Mouse (Mus musculus): ENCODE measurements around the gene Opcml. TPM values are rescaled to one million over a fixed set of nuclear protein-coding genes. Genes with fewer than 3 reads are reported as not detected.

Gene Opcml
- polyA plus RNA-seq, 1 experiment, result 0.03 TPM

GRCm38 (mm10) chr9:28624870-28625269 is 834.3 kb downstream of the Opcml start:
- H3K4me1 ChIP-seq (ENCODE audit: control insufficient read depth), result no peaks in the 10 kb centered on the region
- H3K27me3 ChIP-seq (ENCODE audit: control insufficient read depth), result no peaks in the 10 kb centered on the region
- H3K4me3 ChIP-seq (replicated peaks), result no peak overlapping the region
- TF ChIP-seq GATA1 (IDR thresholded peaks at IDR 0.05; ENCODE audit: low read length) (no peak), TAL1 (IDR thresholded peaks at IDR 0.05; ENCODE audit: low read length) (no peak)
- no peaks in the 10 kb centered on the region for H3K9me3 ChIP-seq (ENCODE audit: control insufficient read depth, low read length)
- no peaks in the 10 kb centered on the region for H3K36me3 ChIP-seq (ENCODE audit: control insufficient read depth)

- Histone ChIP-seq H3K27me3 (ENCODE audit: control insufficient read depth) (no peaks in the 10 kb centered on the region), H3K4me3 (replicated peaks) (no peak overlapping the region), H3K36me3 (ENCODE audit: control insufficient read depth) (no peaks in the 10 kb centered on the region), H3K4me1 (ENCODE audit: control insufficient read depth) (no peaks in the 10 kb centered on the region), H3K9me3 (ENCODE audit: control insufficient read depth, low read length) (no peaks in the 10 kb centered on the region)
- TF ChIP-seq TAL1 (IDR thresholded peaks at IDR 0.05; ENCODE audit: low read length), result no peak
- no peak for TF ChIP-seq GATA1 (IDR thresholded peaks at IDR 0.05; ENCODE audit: low read length)
These were observed 852.2 kb downstream of the Opcml start for GRCm38 (mm10) chr9:28642766-28643165.

- no peaks in the 10 kb centered on the region for H3K27me3 ChIP-seq (ENCODE audit: control insufficient read depth)
- H3K36me3 ChIP-seq (ENCODE audit: control insufficient read depth), result no peaks in the 10 kb centered on the region
- no peak for TF ChIP-seq TAL1 (IDR thresholded peaks at IDR 0.05; ENCODE audit: low read length)
- no peak for TF ChIP-seq GATA1 (IDR thresholded peaks at IDR 0.05; ENCODE audit: low read length)
- no peaks in the 10 kb centered on the region for H3K9me3 ChIP-seq (ENCODE audit: control insufficient read depth, low read length)
- H3K4me1 ChIP-seq (ENCODE audit: control insufficient read depth), result no peaks in the 10 kb centered on the region
- no peak overlapping the region for H3K4me3 ChIP-seq (replicated peaks)
These were observed 853.5 kb downstream of the Opcml start for GRCm38 (mm10) chr9:28644063-28644462.

- Histone ChIP-seq H3K4me3 (replicated peaks) (no peak overlapping the region), H3K36me3 (ENCODE audit: control insufficient read depth) (no peaks in the 10 kb centered on the region), H3K27me3 (ENCODE audit: control insufficient read depth) (no peaks in the 10 kb centered on the region), H3K9me3 (ENCODE audit: control insufficient read depth, low read length) (no peaks in the 10 kb centered on the region), H3K4me1 (ENCODE audit: control insufficient read depth) (no peaks in the 10 kb centered on the region)
- TF ChIP-seq GATA1 (IDR thresholded peaks at IDR 0.05; ENCODE audit: low read length) (no peak), TAL1 (IDR thresholded peaks at IDR 0.05; ENCODE audit: low read length) (no peak)
These were observed 859.5 kb downstream of the Opcml start for GRCm38 (mm10) chr9:28650089-28650488.

- Histone ChIP-seq H3K36me3 (ENCODE audit: control insufficient read depth) (no peaks in the 10 kb centered on the region), H3K4me1 (ENCODE audit: control insufficient read depth) (no peaks in the 10 kb centered on the region), H3K4me3 (replicated peaks) (no peak overlapping the region), H3K27me3 (ENCODE audit: control insufficient read depth) (no peaks in the 10 kb centered on the region), H3K9me3 (ENCODE audit: control insufficient read depth, low read length) (no peaks in the 10 kb centered on the region)
- no peak for TF ChIP-seq GATA1 (IDR thresholded peaks at IDR 0.05; ENCODE audit: low read length)
- no peak for TF ChIP-seq TAL1 (IDR thresholded peaks at IDR 0.05; ENCODE audit: low read length)
These were observed 869.4 kb downstream of the Opcml start for GRCm38 (mm10) chr9:28659996-28660395.

- H3K36me3 ChIP-seq (ENCODE audit: control insufficient read depth), result no peaks in the 10 kb centered on the region
- no peaks in the 10 kb centered on the region for H3K27me3 ChIP-seq (ENCODE audit: control insufficient read depth)
- H3K4me1 ChIP-seq (ENCODE audit: control insufficient read depth), result no peaks in the 10 kb centered on the region
- no peaks in the 10 kb centered on the region for H3K9me3 ChIP-seq (ENCODE audit: control insufficient read depth, low read length)
- TF ChIP-seq TAL1 (IDR thresholded peaks at IDR 0.05; ENCODE audit: low read length) (no peak), GATA1 (IDR thresholded peaks at IDR 0.05; ENCODE audit: low read length) (no peak)
- H3K4me3 ChIP-seq (replicated peaks), result no peak overlapping the region
These were observed 872.3 kb downstream of the Opcml start for GRCm38 (mm10) chr9:28662882-28663281.

GRCm38 (mm10) chr9:28680309-28680708 is 889.7 kb downstream of the Opcml start:
- no peaks in the 10 kb centered on the region for H3K4me1 ChIP-seq (ENCODE audit: control insufficient read depth)
- H3K27me3 ChIP-seq (ENCODE audit: control insufficient read depth), result no peaks in the 10 kb centered on the region
- TF ChIP-seq GATA1 (IDR thresholded peaks at IDR 0.05; ENCODE audit: low read length) (no peak), TAL1 (IDR thresholded peaks at IDR 0.05; ENCODE audit: low read length) (no peak)

GRCm38 (mm10) chr9:28681252-28682037 is 890.9 kb downstream of the Opcml start:
- H3K36me3 ChIP-seq (ENCODE audit: control insufficient read depth), result no peaks in the 10 kb centered on the region
- no peak for TF ChIP-seq TAL1 (IDR thresholded peaks at IDR 0.05; ENCODE audit: low read length)
- TF ChIP-seq GATA1 (IDR thresholded peaks at IDR 0.05; ENCODE audit: low read length), result no peak
- no peaks in the 10 kb centered on the region for H3K4me1 ChIP-seq (ENCODE audit: control insufficient read depth)
- no peaks in the 10 kb centered on the region for H3K9me3 ChIP-seq (ENCODE audit: control insufficient read depth, low read length)
- H3K27me3 ChIP-seq (ENCODE audit: control insufficient read depth), result no peaks in the 10 kb centered on the region
- no peak overlapping the region for H3K4me3 ChIP-seq (replicated peaks)

More at GRCm38 (mm10) chr9:28680309-28680708, 889.7 kb downstream of the Opcml start:
- H3K9me3 ChIP-seq (ENCODE audit: control insufficient read depth, low read length), result no peaks in the 10 kb centered on the region
- H3K4me3 ChIP-seq (replicated peaks), result no peak overlapping the region
- H3K36me3 ChIP-seq (ENCODE audit: control insufficient read depth), result no peaks in the 10 kb centered on the region

GRCm38 (mm10) chr9:28683951-28684470 is 893.4 kb downstream of the Opcml start:
- Histone ChIP-seq H3K9me3 (ENCODE audit: control insufficient read depth, low read length) (no peaks in the 10 kb centered on the region), H3K36me3 (ENCODE audit: control insufficient read depth) (no peaks in the 10 kb centered on the region), H3K4me1 (ENCODE audit: control insufficient read depth) (no peaks in the 10 kb centered on the region), H3K4me3 (replicated peaks) (no peak overlapping the region), H3K27me3 (ENCODE audit: control insufficient read depth) (no peaks in the 10 kb centered on the region)
- no peak for TF ChIP-seq GATA1 (IDR thresholded peaks at IDR 0.05; ENCODE audit: low read length)
- TF ChIP-seq TAL1 (IDR thresholded peaks at IDR 0.05; ENCODE audit: low read length), result no peak

Data from erythroblast, embryonic 14.5 days (primary cell).